Mouse (Mus musculus) lung, postnatal 0 days (tissue): ENCODE measurements at regions not wholly inside any gene's neighbourhood (a gene's known extent, or its start where the extent isn't known, plus 50 kb on each side); places are given as distances from the start of the nearest gene placed in this dataset.

Source experiments
- CTCF ChIP-seq: IDR thresholded peaks from 2 replicates; pipeline ENCODE4 v1.5.1; 2016; ENCODE audit warnings: antibody characterized with exemption, mild to moderate bottlenecking
- EP300 ChIP-seq: IDR thresholded peaks from 2 replicates; pipeline ENCODE4 v1.6.1; 2016; ENCODE audit warnings: antibody characterized with exemption, mild to moderate bottlenecking, control low read depth

- TF ChIP-seq CTCF (no peak), EP300 (no peak)
Observed at GRCm38 (mm10) chr12:9106416-9106815, 76.6 kb downstream of the Ttc32 start.
